Mouse (Mus musculus) myocyte (in vitro differentiated cells): ENCODE results near the gene Tceanc2.

Experiments
- E2F4 ChIP-seq: IDR thresholded peaks from one replicate; pipeline ENCODE4 v1.6.1; 2011; ENCODE audit warnings: mild to moderate bottlenecking, control low read depth, moderate library complexity; ENCODE audit not compliant: insufficient read depth
- MAX ChIP-seq: IDR thresholded peaks from one replicate; pipeline ENCODE4 v1.6.1; 2011; ENCODE audit warnings: low read depth, mild to moderate bottlenecking, control low read depth
- POLR2A ChIP-seq: IDR thresholded peaks from one replicate; pipeline ENCODE4 v1.6.1; 2011; ENCODE audit warnings: low read depth, mild to moderate bottlenecking, control low read depth, moderate library complexity; ENCODE audit not compliant: insufficient read length
- POLR2AphosphoS2 ChIP-seq: IDR thresholded peaks from one replicate; pipeline ENCODE4 v1.6.1; 2011; ENCODE audit warnings: low read depth, control low read depth; ENCODE audit not compliant: insufficient read length
- TCF12 ChIP-seq: IDR thresholded peaks from one replicate; pipeline ENCODE4 v1.6.1; 2011; ENCODE audit warnings: mild to moderate bottlenecking, control low read depth; ENCODE audit not compliant: poor library complexity, insufficient read depth, severe bottlenecking
- USF1 ChIP-seq: IDR thresholded peaks from one replicate; pipeline ENCODE4 v1.6.1; 2011; ENCODE audit warnings: low read depth, mild to moderate bottlenecking, control low read depth, moderate library complexity

DNA sequence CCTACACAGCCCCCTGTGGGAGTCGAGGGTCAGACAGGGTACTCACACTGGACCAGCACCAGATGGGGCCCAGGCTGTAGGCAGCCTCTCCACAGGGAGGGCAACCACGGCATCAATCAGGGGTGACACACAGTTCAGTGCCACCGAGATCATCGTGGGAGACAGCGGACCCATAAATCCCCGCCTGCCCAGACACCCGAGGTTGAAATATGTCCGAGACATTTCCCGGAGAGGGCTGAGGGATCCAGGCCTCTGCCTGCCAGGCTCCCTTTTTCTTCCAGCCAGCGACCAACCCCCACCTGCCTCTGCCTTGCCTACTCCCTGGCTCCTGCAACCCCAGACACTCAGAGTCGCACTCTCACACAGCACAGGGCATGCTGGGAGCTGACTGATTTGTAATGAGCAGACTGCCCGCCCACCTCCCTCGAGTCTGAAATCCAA, 70.6 kb downstream of the Tceanc2 start:
- TF ChIP-seq TCF12 (no peak), POLR2A (no peak), USF1 (no peak), POLR2AphosphoS2 (no peak), E2F4 (no peak), MAX (no peak)
